Mouse (Mus musculus) stomach, postnatal 0 days (tissue): Measurements from ENCODE around the gene Epc2. TPM values are rescaled to one million over a fixed set of nuclear protein-coding genes. Genes with fewer than 3 reads are reported as not detected.
"Not testable (repeated sequence)": the region's sequence is repeated elsewhere in the genome, so short reads cannot be mapped to it uniquely, and the experiment has no call there.

Experiments used
- ATAC-seq: fragments of 200-750 bp; cut with Nextera tagmentation; 2 replicates; pipeline ENCODE4 v1.8.0; 2017; ENCODE audit not compliant: low FRiP score, low TSS enrichment
- DNase-seq: peaks from one replicate; pipeline ENCODE4 v3.0.0-alpha.2; 2016; ENCODE audit warnings: low spot score
- H3K27ac ChIP-seq: fragments of 300-500 bp; sonication (generic); replicated peaks from 2 replicates; pipeline ENCODE4 v1.5.1; 2014; ENCODE audit warnings: mild to moderate bottlenecking, control low read depth
- H3K27me3 ChIP-seq: fragments of 300-500 bp; sonication (generic); 2 replicates; pipeline ENCODE4 v1.6.1; 2014; ENCODE audit warnings: low read length; ENCODE audit not compliant: control insufficient read depth, insufficient read depth
- H3K36me3 ChIP-seq: fragments of 300-500 bp; sonication (generic); 2 replicates; pipeline ENCODE4 v1.6.1; 2014; ENCODE audit warnings: low read length, mixed read lengths; ENCODE audit not compliant: control insufficient read depth, insufficient read depth
- H3K4me1 ChIP-seq: fragments of 300-500 bp; sonication (generic); replicated peaks from 2 replicates; pipeline ENCODE4 v1.6.1; 2014; ENCODE audit warnings: antibody characterized with exemption; ENCODE audit not compliant: control insufficient read depth, insufficient read depth
- H3K4me2 ChIP-seq: fragments of 300-500 bp; sonication (generic); replicated peaks from 2 replicates; pipeline ENCODE4 v1.6.1; 2014; ENCODE audit warnings: low read depth, mild to moderate bottlenecking, control low read depth, moderate library complexity
- H3K4me3 ChIP-seq: fragments of 300-500 bp; sonication (generic); 2 replicates; pipeline ENCODE4 v1.5.1; 2014; ENCODE audit warnings: low read depth, low read length, control low read depth
- H3K9ac ChIP-seq: fragments of 300-500 bp; sonication (generic); 2 replicates; pipeline ENCODE4 v1.6.1; 2014; ENCODE audit warnings: mild to moderate bottlenecking, low read length, control low read depth, mixed read lengths
- H3K9me3 ChIP-seq: fragments of 300-500 bp; sonication (generic); 2 replicates; pipeline ENCODE4 v1.6.1; 2016; ENCODE audit warnings: low read length; ENCODE audit not compliant: control insufficient read depth
- CTCF ChIP-seq: IDR thresholded peaks from 2 replicates; pipeline ENCODE4 v1.5.1; 2016; ENCODE audit warnings: antibody characterized with exemption, low read depth, mild to moderate bottlenecking, moderate library complexity
- EP300 ChIP-seq: optimal IDR thresholded peaks from 2 replicates; pipeline ENCODE3; 2016; ENCODE audit warnings: antibody characterized with exemption
- WGBS: fragments of 180-500 bp; shearing (Covaris S2); extraction: QIAGEN DNeasy Blood & Tissue Kit; methylation state at CpG from one replicate; pipeline ENCODE4 v1.1.7; 2014; 5-methylcytosine and 5-hydroxymethylcytosine counted together
- polyA plus RNA-seq: library from polyadenylated mRNA; unstranded; fragments of >200 nt; fragmentation: Nextera tagmentation; extraction: Ambion mirVana; gene quantifications from 2 replicates; pipeline ENCODE4 v1.2.1, GENCODE M21; 2015

The Epc2 gene
- polyA plus RNA-seq, 1 experiment from 2014 or later: 2.8 TPM

- no peak overlapping the region for H3K4me3 ChIP-seq
- DNase-seq: no peak
- no peaks in the 10 kb centered on the region for H3K9me3 ChIP-seq
- ATAC-seq: no peak
- H3K9ac ChIP-seq: no peak overlapping the region
- H3K27ac ChIP-seq: no peak overlapping the region
- no peak for TF ChIP-seq CTCF
- no peak for TF ChIP-seq EP300
- H3K36me3 ChIP-seq: no peaks in the 10 kb centered on the region
- no peak overlapping the region for H3K4me2 ChIP-seq
- no peaks in the 10 kb centered on the region for H3K27me3 ChIP-seq
- H3K4me1 ChIP-seq: no peaks in the 10 kb centered on the region
Observed at GRCm38 (mm10) chr2:49482146-49482545, 30.9 kb downstream of the Epc2 start.

GRCm38 (mm10) chr2:49483382-49483781 is 32.1 kb downstream of the Epc2 start:
- no peak overlapping the region for H3K4me2 ChIP-seq
- DNase-seq: no peak
- no peak overlapping the region for H3K27ac ChIP-seq
- no peak for ATAC-seq
- WGBS: 89% methylated on average over 5 of the region's 5 CpGs
- no peaks in the 10 kb centered on the region for H3K4me1 ChIP-seq
- H3K4me3 ChIP-seq: no peak overlapping the region
- H3K9me3 ChIP-seq: no peaks in the 10 kb centered on the region
- no peaks in the 10 kb centered on the region for H3K27me3 ChIP-seq
- no peak overlapping the region for H3K9ac ChIP-seq
- no peak for TF ChIP-seq CTCF
- no peak for TF ChIP-seq EP300
- no peaks in the 10 kb centered on the region for H3K36me3 ChIP-seq

DNA sequence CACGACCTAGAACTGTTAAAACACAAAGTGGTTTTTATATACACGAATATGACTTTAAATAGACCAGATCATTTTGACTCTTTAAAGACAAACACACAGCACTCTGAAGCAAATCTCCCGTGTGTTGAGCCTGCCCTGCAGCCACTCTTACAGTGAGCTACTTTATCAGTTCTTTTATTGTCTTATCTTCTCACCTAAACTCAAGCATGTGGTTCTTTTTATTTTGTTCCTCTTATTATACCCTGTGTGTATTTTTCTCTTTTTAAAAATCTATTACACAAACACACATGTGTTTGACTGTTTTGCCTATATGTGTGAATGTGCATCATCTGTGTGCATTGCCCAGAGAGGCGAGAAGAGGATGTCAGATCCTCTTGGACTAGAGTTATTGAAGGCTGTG is 50.1 kb downstream of the Epc2 start:
- Histone ChIP-seq H3K27ac (no peak overlapping the region), H3K9ac (no peak overlapping the region), H3K4me1 (no peaks in the 10 kb centered on the region), H3K9me3 (no peaks in the 10 kb centered on the region), H3K36me3 (no peaks in the 10 kb centered on the region), H3K4me3 (no peak overlapping the region), H3K27me3 (no peaks in the 10 kb centered on the region), H3K4me2 (no peak overlapping the region)
- no peak for DNase-seq
- TF ChIP-seq CTCF: no peak
- no peak for TF ChIP-seq EP300
- no peak for ATAC-seq
- WGBS: 33% methylated on average over 4 of the region's 4 CpGs

DNA sequence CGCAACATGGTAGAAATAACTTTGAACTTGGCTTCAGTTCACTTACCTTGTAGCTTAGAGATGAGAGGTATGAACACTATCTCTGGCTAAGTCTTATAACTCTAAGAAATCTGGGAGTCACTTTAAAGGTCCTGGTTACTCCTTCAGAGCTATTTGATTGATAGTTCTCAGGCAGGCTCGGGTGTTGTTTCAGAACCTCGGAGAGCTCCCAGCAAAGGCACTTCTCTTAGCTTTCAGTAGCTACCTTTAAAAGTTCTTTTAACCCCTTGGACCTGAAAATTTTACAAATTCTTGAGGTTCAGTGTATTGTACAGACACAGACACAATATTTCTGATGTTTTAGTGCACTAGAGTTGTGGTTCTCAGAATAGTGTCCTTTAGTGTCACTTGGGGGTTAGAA is 52.3 kb downstream of the Epc2 start:
- no peaks in the 10 kb centered on the region for H3K36me3 ChIP-seq
- H3K4me3 ChIP-seq: no peak overlapping the region
- 40% methylated on average over 3 of the region's 3 CpGs for WGBS
- DNase-seq (peak; percentile 46), ATAC-seq (no peak)
- H3K4me2 ChIP-seq: no peak overlapping the region
- H3K9ac ChIP-seq: no peak overlapping the region
- H3K4me1 ChIP-seq: no peaks in the 10 kb centered on the region
- no peak overlapping the region for H3K27ac ChIP-seq
- TF ChIP-seq CTCF: no peak
- no peak for TF ChIP-seq EP300
- H3K27me3 ChIP-seq: no peaks in the 10 kb centered on the region
- no peaks in the 10 kb centered on the region for H3K9me3 ChIP-seq

GRCm38 (mm10) chr2:49505151-49505550 is 53.9 kb downstream of the Epc2 start:
- not testable (repeated sequence) for H3K4me1 ChIP-seq, DNase-seq, H3K4me3 ChIP-seq, H3K4me2 ChIP-seq, H3K27ac ChIP-seq, H3K36me3 ChIP-seq, ATAC-seq, H3K9me3 ChIP-seq, H3K27me3 ChIP-seq, H3K9ac ChIP-seq
- 73% methylated on average over 1 of the region's 1 CpGs for WGBS

GRCm38 (mm10) chr2:49510832-49511231 is 59.5 kb downstream of the Epc2 start:
- ATAC-seq (no peak), DNase-seq (no peak)
- Histone ChIP-seq H3K9ac (no peak overlapping the region), H3K4me1 (no peaks in the 10 kb centered on the region), H3K27ac (no peak overlapping the region), H3K36me3 (no peaks in the 10 kb centered on the region), H3K4me2 (no peak overlapping the region), H3K27me3 (no peaks in the 10 kb centered on the region), H3K9me3 (no peaks in the 10 kb centered on the region), H3K4me3 (no peak overlapping the region)
- WGBS: 33% methylated on average over 1 of the region's 1 CpGs
- no peak for TF ChIP-seq EP300
- no peak for TF ChIP-seq CTCF

GRCm38 (mm10) chr2:49516011-49516410 is 64.7 kb downstream of the Epc2 start:
- no peak for ATAC-seq
- Histone ChIP-seq H3K9me3 (no peaks in the 10 kb centered on the region), H3K27me3 (no peaks in the 10 kb centered on the region), H3K36me3 (no peaks in the 10 kb centered on the region), H3K27ac (no peak overlapping the region), H3K4me2 (no peak overlapping the region), H3K4me3 (no peak overlapping the region), H3K4me1 (no peaks in the 10 kb centered on the region), H3K9ac (no peak overlapping the region)
- DNase-seq: no peak
- TF ChIP-seq CTCF (no peak), EP300 (no peak)
- 60% methylated on average over 2 of the region's 2 CpGs for WGBS
